ENCODE assay signal across 31 mouse cellular contexts in the genomic region with DNA sequence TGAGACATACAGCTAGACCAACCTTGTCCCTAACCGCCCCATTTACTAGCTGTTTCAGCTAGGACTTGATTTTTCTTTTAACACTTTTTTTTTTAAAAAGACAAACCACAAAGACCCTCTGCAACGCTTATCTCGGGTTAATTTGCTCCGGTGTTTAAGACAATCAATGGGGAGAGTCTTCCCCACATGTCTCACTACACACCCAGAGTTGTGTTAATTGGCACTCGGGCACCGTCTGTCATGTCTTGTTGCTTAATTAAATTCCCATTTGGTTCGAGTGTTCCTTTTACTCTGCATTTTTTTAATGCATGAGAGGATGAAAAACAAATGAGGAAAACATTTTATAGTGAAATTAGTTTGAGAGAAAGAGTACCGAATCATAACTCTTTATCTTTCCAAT. TPM values are rescaled to one million over a fixed set of nuclear protein-coding genes. Genes with fewer than 3 reads are reported as not detected.
"Had no signal": no experiment of that assay in that cellular context is flagged by ENCODE, and none has a peak within 500 bp of the region (broad histone marks: within the 10 kb centered on the region; RNA-seq: fewer than 3 reads in every experiment).

No protein-coding gene starts in this region.

- H3K27ac ChIP-seq: kidney, embryonic 15.5 days; limb, embryonic 10.5 days; limb, embryonic 13.5 days; liver, embryonic 12.5 days; liver, embryonic 15.5 days; lung, embryonic 15.5 days; midbrain, embryonic 10.5 days; midbrain, embryonic 13.5 days; neural tube, embryonic 13.5 days; stomach, postnatal 0 days had no signal

- DNase-seq: kidney, adult 8-10 months; kidney, postnatal 10 days; kidney, postnatal 36 days; liver; lung, adult 18-20 months; lung, postnatal 10 days; lung, postnatal 36 days; right cerebral cortex, adult 18-20 months; right cerebral cortex, postnatal 14 days; right cerebral cortex, postnatal 4 days; thymus, adult 2 months had no signal

- H3K4me1 ChIP-seq: kidney, embryonic 15.5 days; liver, embryonic 12.5 days; liver, embryonic 15.5 days; lung, embryonic 15.5 days; midbrain, embryonic 10.5 days had no signal

- H3K4me2 ChIP-seq: kidney, embryonic 15.5 days; limb, embryonic 13.5 days; liver, embryonic 12.5 days; liver, embryonic 15.5 days; lung, embryonic 15.5 days; midbrain, embryonic 13.5 days; neural tube, embryonic 13.5 days had no signal

- H3K4me3 ChIP-seq: kidney, embryonic 15.5 days; limb, embryonic 10.5 days; limb, embryonic 13.5 days; liver, embryonic 12.5 days; liver, embryonic 15.5 days; lung, embryonic 15.5 days; megakaryocyte, embryonic 14.5 days; midbrain, embryonic 10.5 days; midbrain, embryonic 13.5 days; myocyte; neural tube, embryonic 13.5 days had no signal

- H3K9ac ChIP-seq: kidney, embryonic 15.5 days; limb, embryonic 13.5 days; liver, embryonic 12.5 days; liver, embryonic 15.5 days; lung, embryonic 15.5 days; midbrain, embryonic 13.5 days; neural tube, embryonic 13.5 days had no signal

- H3K36me3 ChIP-seq: kidney, embryonic 15.5 days; limb, embryonic 10.5 days; limb, embryonic 13.5 days; liver, embryonic 12.5 days; liver, embryonic 15.5 days; lung, embryonic 15.5 days; midbrain, embryonic 10.5 days; midbrain, embryonic 13.5 days; neural tube, embryonic 13.5 days had no signal

- H3K27me3 ChIP-seq: kidney, embryonic 15.5 days; limb, embryonic 13.5 days; liver, embryonic 12.5 days; liver, embryonic 15.5 days; lung, embryonic 15.5 days; megakaryocyte, embryonic 14.5 days; midbrain, embryonic 13.5 days; neural tube, embryonic 13.5 days had no signal

- H3K9me3 ChIP-seq: kidney, embryonic 15.5 days; limb, embryonic 10.5 days; limb, embryonic 13.5 days; liver, embryonic 12.5 days; liver, embryonic 15.5 days; lung, embryonic 15.5 days; megakaryocyte, embryonic 14.5 days; midbrain, embryonic 10.5 days; midbrain, embryonic 13.5 days; neural tube, embryonic 13.5 days had no signal

- ATAC-seq: liver, embryonic 12.5 days; midbrain, embryonic 13.5 days; midbrain, embryonic 16.5 days had no signal

RNA-seq across cellular contexts. Expression of gene Nox3, which starts 3.2 kb away (rescaled TPM):
- total RNA-seq: layer of hippocampus, adult 18-20 months; layer of hippocampus, postnatal 14 days; left cerebral cortex, adult 8-10 months; left cerebral cortex, postnatal 25 days; monocyte, adult 5-6 weeks; neutrophil, adult 5-6 weeks had no signal
- polyA plus RNA-seq: kidney, embryonic 15.5 days; limb, embryonic 10.5 days; limb, embryonic 13.5 days; liver, embryonic 12.5 days; liver, embryonic 15.5 days; lung, embryonic 15.5 days; midbrain, embryonic 10.5 days; midbrain, embryonic 13.5 days; midbrain, embryonic 16.5 days; myocyte; neural tube, embryonic 13.5 days; stomach, embryonic 14.5 days; stomach, postnatal 0 days; thymus, adult 2 months had no signal
